Mouse (Mus musculus) embryonic facial prominence, embryonic 12.5 days (tissue): ENCODE measurements around the gene Dgkg. TPM values are rescaled to one million over a fixed set of nuclear protein-coding genes. Genes with fewer than 3 reads are reported as not detected.

ENCODE experiments used
- ATAC-seq: fragments of 200-750 bp; cut with Nextera tagmentation; 2 replicates; pipeline ENCODE4 v1.8.0; 2017; ENCODE audit not compliant: insufficient number of reproducible peaks, insufficient read depth, low FRiP score, low TSS enrichment
- H3K27ac ChIP-seq: fragments of 300-500 bp; sonication (generic); 2 replicates; pipeline ENCODE4 v1.5.1; 2016; ENCODE audit warnings: mild to moderate bottlenecking
- H3K27me3 ChIP-seq: fragments of 300-500 bp; sonication (generic); 2 replicates; pipeline ENCODE4 v1.6.1; 2016; ENCODE audit warnings: mild to moderate bottlenecking, moderate library complexity
- H3K36me3 ChIP-seq: fragments of 300-500 bp; sonication (generic); 2 replicates; pipeline ENCODE4 v1.6.1; 2016; ENCODE audit warnings: mild to moderate bottlenecking
- H3K4me1 ChIP-seq: fragments of 300-500 bp; sonication (generic); 2 replicates; pipeline ENCODE4 v1.6.1; 2016
- H3K4me2 ChIP-seq: fragments of 300-500 bp; sonication (generic); replicated peaks from 2 replicates; pipeline ENCODE4 v1.6.1; 2016; ENCODE audit warnings: mild to moderate bottlenecking, moderate library complexity
- H3K4me3 ChIP-seq: fragments of 300-500 bp; sonication (generic); 2 replicates; pipeline ENCODE4 v1.5.1; 2016; ENCODE audit warnings: mild to moderate bottlenecking
- H3K9ac ChIP-seq: fragments of 300-500 bp; sonication (generic); 2 replicates; pipeline ENCODE4 v1.6.1; 2016; ENCODE audit warnings: mild to moderate bottlenecking, moderate library complexity
- H3K9me3 ChIP-seq: fragments of 300-500 bp; sonication (generic); 2 replicates; pipeline ENCODE4 v1.6.1; 2016; ENCODE audit warnings: mild to moderate bottlenecking, moderate library complexity
- WGBS: fragments of 180-500 bp; shearing (Covaris S2); methylation state at CpG from one replicate; pipeline ENCODE4 v1.1.7; 2016; 5-methylcytosine and 5-hydroxymethylcytosine counted together
- polyA plus RNA-seq: library from polyadenylated mRNA; unstranded; fragments of >200 nt; fragmentation: Nextera tagmentation; extraction: Ambion mirVana; gene quantifications from 2 replicates; pipeline ENCODE4 v1.2.1, GENCODE M21; 2016

The Dgkg gene
- polyA plus RNA-seq, 1 experiment from 2014 or later, result 0.41 TPM

- WGBS, result 66% methylated on average over 4 of the region's 4 CpGs
- H3K27ac ChIP-seq, result no peak overlapping the region
- no peak for ATAC-seq
- no peaks in the 10 kb centered on the region for H3K27me3 ChIP-seq
- no peak overlapping the region for H3K4me2 ChIP-seq
- H3K9me3 ChIP-seq, result no peaks in the 10 kb centered on the region
- H3K4me1 ChIP-seq, result no peaks in the 10 kb centered on the region
- H3K4me3 ChIP-seq, result no peak overlapping the region
- H3K36me3 ChIP-seq, result no peaks in the 10 kb centered on the region
- H3K9ac ChIP-seq, result no peak overlapping the region
Measured at GRCm38 (mm10) chr16:22674164-22674563, 17.1 kb upstream of the Dgkg start.

GRCm38 (mm10) chr16:22664033-22664432 is 7.0 kb upstream of the Dgkg start:
- no peak overlapping the region for H3K4me3 ChIP-seq
- H3K4me2 ChIP-seq, result no peak overlapping the region
- ATAC-seq, result no peak
- no peaks in the 10 kb centered on the region for H3K36me3 ChIP-seq
- no peak overlapping the region for H3K9ac ChIP-seq
- H3K27ac ChIP-seq, result no peak overlapping the region
- no peaks in the 10 kb centered on the region for H3K4me1 ChIP-seq
- H3K27me3 ChIP-seq, result peaks cover 1% of the 10 kb centered on the region; the same call in 1 of the 2 replicates
- H3K9me3 ChIP-seq, result no peaks in the 10 kb centered on the region
- WGBS, result 77% methylated on average over 4 of the region's 4 CpGs

GRCm38 (mm10) chr16:22663136-22663535 is 6.1 kb upstream of the Dgkg start:
- Histone ChIP-seq H3K27ac (no peak overlapping the region), H3K4me2 (no peak overlapping the region), H3K4me1 (no peaks in the 10 kb centered on the region), H3K36me3 (no peaks in the 10 kb centered on the region), H3K9me3 (no peaks in the 10 kb centered on the region), H3K9ac (no peak overlapping the region), H3K4me3 (no peak overlapping the region), H3K27me3 (peaks cover 10% of the 10 kb centered on the region)
- ATAC-seq, result no peak
- WGBS, result 45% methylated on average over 2 of the region's 2 CpGs

GRCm38 (mm10) chr16:22661076-22661475 is 4.1 kb upstream of the Dgkg start:
- H3K4me3 ChIP-seq, result no peak overlapping the region
- H3K27me3 ChIP-seq, result peaks cover 29% of the 10 kb centered on the region
- no peak overlapping the region for H3K4me2 ChIP-seq
- WGBS, result 58% methylated on average over 5 of the region's 5 CpGs
- H3K9me3 ChIP-seq, result no peaks in the 10 kb centered on the region
- no peak for ATAC-seq
- no peak overlapping the region for H3K27ac ChIP-seq
- no peaks in the 10 kb centered on the region for H3K36me3 ChIP-seq
- H3K9ac ChIP-seq, result no peak overlapping the region
- peaks cover 11% of the 10 kb centered on the region; the same call in 1 of the 2 replicates for H3K4me1 ChIP-seq

GRCm38 (mm10) chr16:22657874-22658789 is 1.1 kb upstream of the Dgkg start:
- Histone ChIP-seq H3K9me3 (no peaks in the 10 kb centered on the region), H3K4me2 (no peak overlapping the region), H3K36me3 (no peaks in the 10 kb centered on the region), H3K9ac (no peak overlapping the region), H3K4me3 (no peak overlapping the region), H3K27me3 (peaks cover 46% of the 10 kb centered on the region), H3K4me1 (peaks cover 14% of the 10 kb centered on the region; the same call in 1 of the 2 replicates), H3K27ac (no peak overlapping the region)
- ATAC-seq, result no peak
- WGBS, result 71% methylated on average over 16 of the region's 16 CpGs

- Histone ChIP-seq H3K9ac (no peak overlapping the region), H3K4me1 (peaks cover 14% of the 10 kb centered on the region; the same call in 1 of the 2 replicates), H3K27me3 (peaks cover 46% of the 10 kb centered on the region), H3K4me2 (no peak overlapping the region), H3K27ac (no peak overlapping the region), H3K4me3 (no peak overlapping the region), H3K9me3 (no peaks in the 10 kb centered on the region), H3K36me3 (no peaks in the 10 kb centered on the region)
- WGBS, result 11% methylated on average over 11 of the region's 11 CpGs
- ATAC-seq, result no peak
Measured at GRCm38 (mm10) chr16:22655812-22656211, 1.2 kb downstream of the Dgkg start.

GRCm38 (mm10) chr16:22655223-22655622 is 1.8 kb downstream of the Dgkg start:
- 51% methylated on average over 5 of the region's 5 CpGs for WGBS
- H3K27me3 ChIP-seq, result peaks cover 46% of the 10 kb centered on the region
- H3K4me1 ChIP-seq, result peaks cover 14% of the 10 kb centered on the region; the same call in 1 of the 2 replicates
- ATAC-seq, result no peak
- H3K9ac ChIP-seq, result no peak overlapping the region
- H3K4me2 ChIP-seq, result no peak overlapping the region
- H3K9me3 ChIP-seq, result no peaks in the 10 kb centered on the region
- H3K27ac ChIP-seq, result no peak overlapping the region
- no peak overlapping the region for H3K4me3 ChIP-seq
- no peaks in the 10 kb centered on the region for H3K36me3 ChIP-seq

- Histone ChIP-seq H3K27me3 (peaks cover 46% of the 10 kb centered on the region), H3K4me3 (no peak overlapping the region), H3K9me3 (no peaks in the 10 kb centered on the region), H3K9ac (no peak overlapping the region), H3K27ac (no peak overlapping the region), H3K4me2 (no peak overlapping the region), H3K36me3 (no peaks in the 10 kb centered on the region), H3K4me1 (peaks cover 14% of the 10 kb centered on the region; the same call in 1 of the 2 replicates)
- WGBS, result 52% methylated on average over 2 of the region's 2 CpGs
- ATAC-seq, result no peak
Measured at GRCm38 (mm10) chr16:22654477-22654835, 2.6 kb downstream of the Dgkg start.

- Histone ChIP-seq H3K27me3 (peaks cover 44% of the 10 kb centered on the region), H3K4me3 (no peak overlapping the region), H3K36me3 (no peaks in the 10 kb centered on the region), H3K4me2 (no peak overlapping the region), H3K4me1 (peaks cover 14% of the 10 kb centered on the region; the same call in 1 of the 2 replicates), H3K9ac (no peak overlapping the region), H3K27ac (no peak overlapping the region), H3K9me3 (no peaks in the 10 kb centered on the region)
- no peak for ATAC-seq
- WGBS, result 84% methylated on average over 11 of the region's 11 CpGs
Measured at GRCm38 (mm10) chr16:22653817-22654476, 3.1 kb downstream of the Dgkg start.

GRCm38 (mm10) chr16:22651244-22651643 is 5.8 kb downstream of the Dgkg start:
- no peak overlapping the region for H3K27ac ChIP-seq
- H3K4me2 ChIP-seq, result no peak overlapping the region
- H3K9me3 ChIP-seq, result no peaks in the 10 kb centered on the region
- H3K36me3 ChIP-seq, result no peaks in the 10 kb centered on the region
- H3K9ac ChIP-seq, result no peak overlapping the region
- WGBS, result 79% methylated on average over 3 of the region's 3 CpGs
- H3K4me1 ChIP-seq, result peaks cover 3% of the 10 kb centered on the region; the same call in 1 of the 2 replicates
- H3K4me3 ChIP-seq, result no peak overlapping the region
- peaks cover 19% of the 10 kb centered on the region for H3K27me3 ChIP-seq
- ATAC-seq, result no peak

- no peaks in the 10 kb centered on the region for H3K36me3 ChIP-seq
- H3K4me3 ChIP-seq, result no peak overlapping the region
- H3K9ac ChIP-seq, result no peak overlapping the region
- 0 out of 2 replicates have a peak, but pooled peaks have one; percentile 47 for ATAC-seq
- no peaks in the 10 kb centered on the region for H3K27me3 ChIP-seq
- H3K4me2 ChIP-seq, result no peak overlapping the region
- H3K27ac ChIP-seq, result no peak overlapping the region
- WGBS, result 85% methylated on average over 1 of the region's 1 CpGs
- H3K9me3 ChIP-seq, result no peaks in the 10 kb centered on the region
- no peaks in the 10 kb centered on the region for H3K4me1 ChIP-seq
Measured at GRCm38 (mm10) chr16:22645256-22645655, 11.8 kb downstream of the Dgkg start.

GRCm38 (mm10) chr16:22643460-22643859 is 13.6 kb downstream of the Dgkg start:
- H3K4me2 ChIP-seq, result no peak overlapping the region
- no peaks in the 10 kb centered on the region for H3K27me3 ChIP-seq
- no peaks in the 10 kb centered on the region for H3K4me1 ChIP-seq
- no peak overlapping the region for H3K4me3 ChIP-seq
- no peaks in the 10 kb centered on the region for H3K9me3 ChIP-seq
- H3K27ac ChIP-seq, result no peak overlapping the region
- H3K9ac ChIP-seq, result no peak overlapping the region
- WGBS, result 69% methylated on average over 8 of the region's 8 CpGs
- ATAC-seq, result no peak
- H3K36me3 ChIP-seq, result no peaks in the 10 kb centered on the region
